Mouse (Mus musculus): ENCODE measurements around the gene Lrrc42. TPM values are rescaled to one million over a fixed set of nuclear protein-coding genes. Genes with fewer than 3 reads are reported as not detected.

Gene Lrrc42
- polyA plus RNA-seq (2012; rRNA removed): 23.0 and 28.6 TPM in 2 replicates

DNA sequence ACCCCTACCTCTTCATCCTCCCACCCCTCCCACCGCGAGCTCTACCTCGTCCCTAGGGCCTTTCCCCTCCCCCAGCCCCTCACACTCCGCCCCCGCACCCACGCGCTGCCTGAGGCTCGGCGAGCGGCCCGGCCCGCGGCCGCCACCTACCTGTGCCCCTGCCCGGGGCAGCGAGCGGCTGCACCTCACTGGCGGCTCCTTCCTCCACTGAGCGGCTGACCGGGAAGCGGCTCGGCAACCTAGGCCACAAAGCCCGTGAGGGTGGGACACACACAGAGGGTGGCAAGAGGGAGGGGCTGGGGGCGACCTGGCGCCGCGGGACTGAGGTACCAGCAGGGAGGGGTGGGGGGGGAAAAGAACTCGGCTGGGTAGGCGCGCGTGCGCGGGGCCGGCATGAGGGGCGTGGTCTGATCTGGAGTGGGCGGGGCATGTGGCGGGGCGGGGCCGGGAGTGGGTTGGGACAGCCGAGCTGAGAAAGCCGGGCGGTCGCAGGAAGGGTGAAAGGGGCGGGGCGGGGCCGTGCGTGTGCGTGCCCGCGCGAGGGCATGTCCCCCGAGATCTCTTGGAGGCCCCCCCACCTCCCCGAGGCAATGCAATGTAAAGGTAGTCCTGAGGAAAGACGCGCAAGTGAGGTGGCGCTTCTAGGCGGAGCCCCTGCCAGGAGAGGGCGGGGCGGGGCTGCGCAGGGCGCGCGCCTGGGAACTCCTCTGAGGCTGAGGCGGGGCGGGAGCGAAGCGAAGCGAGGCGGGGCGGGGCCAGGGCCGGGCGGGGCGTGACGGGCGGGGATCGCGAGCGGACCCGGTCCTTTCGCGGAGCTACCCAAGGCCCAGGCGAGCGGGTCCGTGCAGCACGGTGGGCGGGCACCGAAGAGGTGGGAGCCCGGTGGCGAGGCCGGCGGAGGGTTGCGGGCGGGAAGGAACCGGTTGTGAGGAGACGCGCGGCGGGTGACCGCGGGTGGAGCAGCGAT, at the start of gene Lrrc42, which contains the start of gene Hspb11:
TSS of gene Lrrc42 (minus strand) at position 408 of the 967 bp plus-strand sequence.
TSS of gene Hspb11 (plus strand) at position 469 of the 967 bp plus-strand sequence.
- peak within 1 kb of the TSS; percentile 93 for H3K27ac ChIP-seq (ENCODE audit: control insufficient read depth, insufficient read depth, low read depth, low read length)
- H3K36me3 ChIP-seq (ENCODE audit: control insufficient read depth, insufficient read depth, low read length): no peaks in the 10 kb centered on the region
- peaks cover 10% of the 10 kb centered on the region for H3K4me1 ChIP-seq (ENCODE audit: control insufficient read depth, insufficient read depth, low read length)
- H3K4me3 ChIP-seq (ENCODE audit: control insufficient read depth, low read depth, low read length): peak within 1 kb of the TSS; percentile 97
- TF ChIP-seq POLR2A (IDR thresholded peaks at IDR 0.05; ENCODE audit: control insufficient read depth, low read depth, low read length) (peak; percentile 60; the same call in 1 of the 2 replicates), CTCF (IDR thresholded peaks at IDR 0.05; ENCODE audit: control insufficient read depth, insufficient read depth, insufficient replicate concordance, low read depth, low read length) (no peak)
- no peaks in the 10 kb centered on the region for H3K27me3 ChIP-seq (ENCODE audit: control insufficient read depth, insufficient read depth, low read length)

DNA sequence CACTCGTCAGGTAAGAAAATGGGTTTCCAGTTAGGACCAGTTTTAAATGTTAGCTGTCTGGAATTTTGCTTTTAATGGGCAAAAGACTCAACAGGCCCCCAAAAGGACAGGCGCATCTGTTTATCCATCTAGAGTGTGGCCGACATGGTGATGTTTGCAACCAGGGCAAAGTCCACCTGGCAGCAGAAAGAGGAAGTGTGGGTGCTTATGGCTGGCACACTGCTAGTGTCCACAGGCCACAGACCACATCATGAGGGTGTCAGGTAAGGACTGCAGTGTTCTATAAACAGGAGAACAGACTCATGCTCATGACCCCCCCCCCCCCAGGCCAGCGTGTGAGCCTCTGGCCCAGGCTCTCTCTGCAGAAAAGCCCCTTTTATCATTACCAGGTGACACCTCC, 49.5 kb upstream of the Lrrc42 start:
- TF ChIP-seq POLR2A (IDR thresholded peaks at IDR 0.05; ENCODE audit: control insufficient read depth, low read depth, low read length): no peak
- TF ChIP-seq CTCF (IDR thresholded peaks at IDR 0.05; ENCODE audit: control insufficient read depth, insufficient read depth, insufficient replicate concordance, low read depth, low read length): no peak
- no peak overlapping the region for H3K27ac ChIP-seq (ENCODE audit: control insufficient read depth, insufficient read depth, low read depth, low read length)
- H3K27me3 ChIP-seq (ENCODE audit: control insufficient read depth, insufficient read depth, low read length): no peaks in the 10 kb centered on the region
- H3K4me3 ChIP-seq (ENCODE audit: control insufficient read depth, low read depth, low read length): no peak overlapping the region
- peaks cover 2% of the 10 kb centered on the region; the same call in 1 of the 2 replicates for H3K4me1 ChIP-seq (ENCODE audit: control insufficient read depth, insufficient read depth, low read length)
- H3K36me3 ChIP-seq (ENCODE audit: control insufficient read depth, insufficient read depth, low read length): no peaks in the 10 kb centered on the region

DNA sequence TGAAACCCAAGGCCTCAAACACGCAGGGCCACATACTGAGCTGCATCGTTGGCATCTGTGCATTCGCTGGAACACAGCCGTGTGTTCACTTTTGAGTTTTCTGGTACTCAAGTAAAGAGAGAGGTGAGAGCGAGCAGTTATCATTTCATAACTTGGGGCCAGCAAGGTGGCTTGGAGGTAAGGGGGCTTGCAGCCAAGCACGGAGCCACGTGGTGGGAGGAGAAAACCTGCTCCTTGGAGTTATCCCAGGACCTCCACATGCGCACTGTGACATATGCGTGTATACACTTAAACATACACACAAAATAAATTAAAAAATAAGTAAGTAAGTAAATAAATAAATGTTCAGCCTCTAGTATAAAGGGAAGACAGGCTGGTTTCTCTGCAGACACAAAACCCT, 48.9 kb upstream of the Lrrc42 start:
- no peak overlapping the region for H3K27ac ChIP-seq (ENCODE audit: control insufficient read depth, insufficient read depth, low read depth, low read length)
- H3K36me3 ChIP-seq (ENCODE audit: control insufficient read depth, insufficient read depth, low read length): no peaks in the 10 kb centered on the region
- H3K4me3 ChIP-seq (ENCODE audit: control insufficient read depth, low read depth, low read length): no peak overlapping the region
- TF ChIP-seq CTCF (IDR thresholded peaks at IDR 0.05; ENCODE audit: control insufficient read depth, insufficient read depth, insufficient replicate concordance, low read depth, low read length) (no peak), POLR2A (IDR thresholded peaks at IDR 0.05; ENCODE audit: control insufficient read depth, low read depth, low read length) (no peak)
- H3K27me3 ChIP-seq (ENCODE audit: control insufficient read depth, insufficient read depth, low read length): no peaks in the 10 kb centered on the region
- H3K4me1 ChIP-seq (ENCODE audit: control insufficient read depth, insufficient read depth, low read length): peaks cover 2% of the 10 kb centered on the region; the same call in 1 of the 2 replicates

DNA sequence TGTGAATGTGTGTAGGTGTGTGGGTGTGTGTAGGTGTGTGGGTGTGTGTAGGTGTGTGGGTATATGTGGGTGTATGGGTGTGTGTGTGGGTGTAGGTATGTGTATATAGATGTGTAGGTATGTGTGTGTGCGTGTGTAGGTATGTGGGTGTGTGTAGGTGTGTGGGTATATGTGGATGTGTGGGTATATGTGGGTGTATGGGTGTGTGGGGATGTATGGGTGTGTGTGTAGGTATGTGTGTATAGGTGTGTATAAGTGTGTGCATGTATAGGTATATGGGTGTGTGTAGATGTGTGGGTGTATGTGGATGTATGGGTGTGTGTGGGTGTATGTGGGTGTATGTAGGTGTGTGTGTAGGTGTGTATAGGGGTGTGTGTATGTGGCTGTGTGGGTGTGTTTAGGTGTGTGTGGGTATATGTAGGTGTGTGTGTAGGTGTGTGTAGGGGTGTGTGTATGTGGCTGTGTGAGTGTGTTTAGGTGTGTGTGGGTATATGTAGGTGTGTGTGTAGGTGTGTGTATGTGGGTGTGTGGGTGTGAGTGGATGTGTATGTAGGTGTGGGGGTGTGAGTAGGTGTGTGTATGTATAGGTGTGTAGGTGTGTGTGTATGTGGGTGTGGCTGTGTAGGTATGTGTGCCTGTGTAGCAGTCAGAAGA, 47.7 kb upstream of the Lrrc42 start:
- Histone ChIP-seq H3K36me3 (ENCODE audit: control insufficient read depth, insufficient read depth, low read length) (no peaks in the 10 kb centered on the region), H3K27me3 (ENCODE audit: control insufficient read depth, insufficient read depth, low read length) (no peaks in the 10 kb centered on the region), H3K4me1 (ENCODE audit: control insufficient read depth, insufficient read depth, low read length) (peaks cover 2% of the 10 kb centered on the region; the same call in 1 of the 2 replicates), H3K27ac (ENCODE audit: control insufficient read depth, insufficient read depth, low read depth, low read length) (no peak overlapping the region), H3K4me3 (ENCODE audit: control insufficient read depth, low read depth, low read length) (no peak overlapping the region)
- TF ChIP-seq POLR2A (IDR thresholded peaks at IDR 0.05; ENCODE audit: control insufficient read depth, low read depth, low read length) (no peak), CTCF (IDR thresholded peaks at IDR 0.05; ENCODE audit: control insufficient read depth, insufficient read depth, insufficient replicate concordance, low read depth, low read length) (no peak)

DNA sequence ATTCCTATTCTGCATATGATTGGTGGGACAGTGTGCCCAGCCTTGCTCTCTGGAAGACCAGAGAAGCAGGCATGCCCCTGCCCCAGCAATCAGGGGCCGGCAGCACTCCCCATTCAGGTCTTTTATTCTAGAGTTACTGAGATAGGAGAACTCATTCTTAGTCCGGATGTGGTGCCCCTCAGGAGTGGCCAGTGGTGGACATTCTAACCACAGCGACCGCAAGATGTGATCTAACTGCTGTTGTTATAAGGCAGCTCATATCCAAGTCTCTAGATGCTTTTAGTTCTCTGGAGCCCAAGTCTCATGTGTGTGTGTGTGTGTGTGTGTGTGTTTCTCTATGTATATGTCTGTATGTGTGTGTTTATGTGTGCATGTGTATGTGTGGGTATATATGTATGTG, 47.0 kb upstream of the Lrrc42 start:
- Histone ChIP-seq H3K4me1 (ENCODE audit: control insufficient read depth, insufficient read depth, low read length) (peaks cover 2% of the 10 kb centered on the region; the same call in 1 of the 2 replicates), H3K36me3 (ENCODE audit: control insufficient read depth, insufficient read depth, low read length) (no peaks in the 10 kb centered on the region), H3K27ac (ENCODE audit: control insufficient read depth, insufficient read depth, low read depth, low read length) (no peak overlapping the region), H3K4me3 (ENCODE audit: control insufficient read depth, low read depth, low read length) (no peak overlapping the region), H3K27me3 (ENCODE audit: control insufficient read depth, insufficient read depth, low read length) (no peaks in the 10 kb centered on the region)
- no peak for TF ChIP-seq POLR2A (IDR thresholded peaks at IDR 0.05; ENCODE audit: control insufficient read depth, low read depth, low read length)
- no peak for TF ChIP-seq CTCF (IDR thresholded peaks at IDR 0.05; ENCODE audit: control insufficient read depth, insufficient read depth, insufficient replicate concordance, low read depth, low read length)

- Histone ChIP-seq H3K4me1 (ENCODE audit: control insufficient read depth, insufficient read depth, low read length) (peaks cover 2% of the 10 kb centered on the region; the same call in 1 of the 2 replicates), H3K27ac (ENCODE audit: control insufficient read depth, insufficient read depth, low read depth, low read length) (no peak overlapping the region), H3K4me3 (ENCODE audit: control insufficient read depth, low read depth, low read length) (no peak overlapping the region), H3K27me3 (ENCODE audit: control insufficient read depth, insufficient read depth, low read length) (no peaks in the 10 kb centered on the region), H3K36me3 (ENCODE audit: control insufficient read depth, insufficient read depth, low read length) (no peaks in the 10 kb centered on the region)
- TF ChIP-seq POLR2A (IDR thresholded peaks at IDR 0.05; ENCODE audit: control insufficient read depth, low read depth, low read length): no peak
- no peak for TF ChIP-seq CTCF (IDR thresholded peaks at IDR 0.05; ENCODE audit: control insufficient read depth, insufficient read depth, insufficient replicate concordance, low read depth, low read length)
These were observed 46.5 kb upstream of the Lrrc42 start for GRCm38 (mm10) chr4:107299779-107300340.
